Mouse (Mus musculus): Measurements from ENCODE around the gene Asic4.

Asic4 gene

GRCm38 (mm10) chr1:75450314-75451005 lies at the start of gene Asic4:
Gene Asic4 (plus strand): TSS chr1:75450436.
- DNase-seq = no peak

GRCm38 (mm10) chr1:75400493-75401115 lies 49.6 kb upstream of the Asic4 start:
- no peak for DNase-seq

- no peak for DNase-seq
Measured at GRCm38 (mm10) chr1:75405547-75405946, 44.7 kb upstream of the Asic4 start.

- DNase-seq = no peak
Measured at GRCm38 (mm10) chr1:75406173-75406572, 44.1 kb upstream of the Asic4 start.

GRCm38 (mm10) chr1:75407056-75407455 lies 43.2 kb upstream of the Asic4 start:
- DNase-seq = no peak

- DNase-seq = no peak
Measured at GRCm38 (mm10) chr1:75408210-75408609, 42.0 kb upstream of the Asic4 start.

- no peak for DNase-seq
Measured at GRCm38 (mm10) chr1:75409950-75410349, 40.3 kb upstream of the Asic4 start.

GRCm38 (mm10) chr1:75412196-75412595 lies 38.0 kb upstream of the Asic4 start:
- no peak for DNase-seq

GRCm38 (mm10) chr1:75413749-75414148 lies 36.5 kb upstream of the Asic4 start:
- peak; percentile 84 for DNase-seq

GRCm38 (mm10) chr1:75421794-75422193 lies 28.4 kb upstream of the Asic4 start:
- no peak for DNase-seq

- DNase-seq = no peak
Measured at GRCm38 (mm10) chr1:75422216-75422822, 27.9 kb upstream of the Asic4 start.

- DNase-seq = no peak
Measured at GRCm38 (mm10) chr1:75422823-75423471, 27.3 kb upstream of the Asic4 start.

- DNase-seq = no peak
Measured at GRCm38 (mm10) chr1:75423780-75424390, 26.4 kb upstream of the Asic4 start.

- DNase-seq = peak; percentile 73
Measured at GRCm38 (mm10) chr1:75425796-75426471, 24.3 kb upstream of the Asic4 start.

- peak; percentile 71 for DNase-seq
Measured at GRCm38 (mm10) chr1:75435475-75436328, 14.5 kb upstream of the Asic4 start, which contains the start of gene Gmppa. Gene Gmppa (plus strand): TSS chr1:75435930.

GRCm38 (mm10) chr1:75438782-75439181 lies 11.5 kb upstream of the Asic4 start:
- DNase-seq = peak; percentile 29

- DNase-seq = peak; percentile 59
Measured at GRCm38 (mm10) chr1:75440661-75441060, 9.6 kb upstream of the Asic4 start.

GRCm38 (mm10) chr1:75441471-75441996 lies 8.7 kb upstream of the Asic4 start:
- DNase-seq = peak; percentile 52

- peak; percentile 70 for DNase-seq
Measured at GRCm38 (mm10) chr1:75442171-75442570, 8.1 kb upstream of the Asic4 start.

GRCm38 (mm10) chr1:75442811-75443210 lies 7.4 kb upstream of the Asic4 start:
- DNase-seq = peak; percentile 88

Measured in cerebellum, adult 11 months (tissue).